Mouse (Mus musculus): ENCODE measurements around the gene Gm28035. TPM values are rescaled to one million over a fixed set of nuclear protein-coding genes. Genes with fewer than 3 reads are reported as not detected.
A peak's percentile ranks its signal among the peaks of the same experiment; 100 is the strongest.

Gene Gm28035
- total RNA-seq (2021): 10 to 100 TPM; 11.3 to 15.1 TPM
- long read RNA-seq, experiment 1, partial matches to known transcripts: 4 of 19 reads
- long read RNA-seq, experiment 1, other reads (novel, unspliced or antisense): 15 of 19 reads
- long read RNA-seq, experiment 2, partial matches to known transcripts: 0 of 10 reads
- long read RNA-seq, experiment 2, other reads (novel, unspliced or antisense): 10 of 10 reads

DNA sequence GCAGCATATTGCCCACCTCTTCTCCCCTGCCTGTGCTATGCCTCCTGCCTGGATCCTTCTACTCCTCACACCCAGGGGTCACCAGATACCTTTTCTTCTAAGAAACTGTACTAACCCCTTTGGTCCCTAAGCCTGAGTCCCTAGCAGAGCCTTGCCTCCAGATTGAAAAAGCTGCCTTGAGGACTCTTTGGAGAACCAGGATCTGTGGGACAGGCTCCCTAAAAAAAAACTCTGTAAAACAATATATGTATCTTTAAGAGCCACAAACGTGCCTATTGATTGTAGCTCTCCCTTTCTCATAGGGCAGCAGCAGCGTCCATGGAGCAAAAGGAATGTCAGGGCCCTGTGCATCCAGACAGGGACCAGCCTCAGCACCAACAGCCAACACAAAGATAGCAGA, at the start of gene Gm28035:
Gm28035 (plus strand) TSS at position 301 of the 400 bp plus-strand sequence.
- peak within 1 kb of the TSS; percentile 13; the same call in 1 of the 2 replicates for H3K4me3 ChIP-seq
- intact Hi-C loops (cut with DNase I): no loop called here

DNA sequence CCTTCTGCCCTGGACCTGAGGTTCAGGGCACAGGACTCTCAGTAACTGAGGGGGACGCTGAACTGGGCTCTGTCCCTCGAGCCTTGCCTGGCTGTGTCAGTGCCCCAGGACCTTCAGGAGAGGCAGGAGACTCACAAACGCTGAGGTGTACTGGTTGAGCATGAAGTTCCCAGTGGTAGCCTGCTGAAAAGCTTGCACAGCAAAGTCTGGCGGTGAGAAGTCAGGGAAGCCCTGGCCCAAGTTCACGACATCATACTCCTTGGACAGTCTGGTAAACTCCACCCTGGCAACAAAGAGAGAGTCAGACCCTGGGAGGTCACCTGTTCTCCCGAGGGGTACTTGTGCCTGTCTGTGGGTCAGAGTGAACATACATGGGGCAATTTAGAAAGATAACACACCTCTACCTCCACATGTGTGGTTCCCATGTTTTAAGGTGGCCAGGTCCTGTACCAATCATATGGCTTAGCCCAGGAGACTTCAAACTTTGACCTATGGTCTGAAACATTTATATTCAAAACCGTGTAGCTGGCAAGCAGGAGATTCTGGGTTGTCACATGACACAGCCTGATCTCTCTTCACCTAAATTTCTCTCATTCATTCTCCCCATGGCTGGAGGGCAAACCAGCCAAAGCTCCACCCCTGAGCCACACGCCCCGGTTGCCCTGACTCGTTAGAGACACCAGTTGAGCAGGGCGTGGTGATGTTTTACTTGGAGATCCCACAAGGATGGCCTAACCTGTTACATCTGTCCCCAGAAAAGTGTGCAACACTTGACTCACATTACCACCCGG, 48.4 kb upstream of the Gm28035 start:
- no peak for TF ChIP-seq CTCF (IDR thresholded peaks at IDR 0.05)
- no peak for DNase-seq (ENCODE audit: extremely low spot score in 1 of 2, low spot score in 2 of 2)
- no peak overlapping the region for H3K4me3 ChIP-seq
- intact Hi-C loops (cut with DNase I): no loop called here
- H3K27ac ChIP-seq: no peak overlapping the region

More for the DNA sequence above, at the start of gene Gm28035:
- DNase-seq (ENCODE audit: extremely low spot score in 1 of 2, low spot score in 2 of 2): no peak
- H3K27ac ChIP-seq: peak within 1 kb of the TSS; percentile 91; the same call in 1 of the 2 replicates
- no peak for TF ChIP-seq CTCF (IDR thresholded peaks at IDR 0.05)

DNA sequence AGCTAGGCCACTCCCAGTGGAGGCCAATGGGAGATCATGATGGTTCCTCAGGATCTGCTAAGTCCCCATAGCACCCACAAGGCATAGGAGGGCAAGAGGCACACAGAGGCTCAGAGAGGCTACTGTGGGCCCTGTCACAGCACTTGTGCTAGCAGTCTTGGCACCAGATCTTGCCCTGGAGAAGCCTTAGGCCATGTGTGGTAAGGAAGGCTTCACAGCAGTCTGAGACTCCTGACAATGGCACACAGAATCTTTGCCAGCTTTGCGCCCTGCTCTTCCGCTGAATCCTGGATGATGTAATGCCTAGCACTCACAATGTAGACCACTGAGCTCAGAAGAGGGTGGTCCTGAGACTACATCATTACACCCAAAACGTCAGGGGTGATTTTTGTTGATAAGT, 45.7 kb upstream of the Gm28035 start:
- Histone ChIP-seq H3K27ac (no peak overlapping the region), H3K4me3 (no peak overlapping the region)
- TF ChIP-seq CTCF (IDR thresholded peaks at IDR 0.05): no peak
- intact Hi-C loops (cut with DNase I): no loop called here
- no peak for DNase-seq (ENCODE audit: extremely low spot score in 1 of 2, low spot score in 2 of 2)

DNA sequence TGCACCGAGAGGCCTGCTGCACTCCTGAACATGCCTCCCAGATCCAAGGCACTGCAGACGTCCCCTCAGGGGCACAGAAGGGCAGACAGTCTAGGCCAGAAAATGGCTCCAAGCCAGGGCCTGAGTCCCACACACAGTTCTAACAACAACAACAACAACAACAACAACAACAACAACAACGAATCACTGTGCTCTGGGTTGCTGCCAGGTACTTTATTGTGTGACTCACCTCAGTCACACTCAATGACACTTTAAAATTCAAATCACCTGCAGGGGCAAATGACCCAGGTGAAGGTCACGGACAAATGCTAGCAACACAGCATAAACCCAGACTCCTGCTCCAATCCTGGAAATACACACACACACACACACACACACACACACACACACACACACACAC, 42.3 kb upstream of the Gm28035 start:
- no peak overlapping the region for H3K27ac ChIP-seq
- TF ChIP-seq CTCF (IDR thresholded peaks at IDR 0.05): no peak
- DNase-seq (ENCODE audit: extremely low spot score in 1 of 2, low spot score in 2 of 2): no peak
- no peak overlapping the region for H3K4me3 ChIP-seq
- intact Hi-C loops (cut with DNase I): no loop called here

DNA sequence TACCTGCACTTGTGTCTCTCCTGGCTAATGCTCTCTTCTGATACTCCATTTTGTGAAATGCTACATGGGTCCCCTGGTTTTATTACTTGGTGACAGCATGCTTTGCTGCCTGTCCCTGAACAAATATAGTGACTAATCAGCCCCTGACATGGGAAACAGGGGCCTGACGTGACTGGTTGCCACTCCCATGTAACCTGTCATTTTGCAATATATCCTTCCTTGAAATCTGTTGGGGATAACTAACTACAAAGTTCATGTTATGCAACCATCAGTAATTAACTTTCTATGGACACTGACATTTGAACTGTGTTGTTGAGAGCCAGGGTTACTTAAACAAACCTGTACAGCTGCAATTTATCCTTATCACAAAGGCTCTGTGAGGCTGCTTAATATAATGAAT, 40.4 kb upstream of the Gm28035 start:
- Histone ChIP-seq H3K4me3 (no peak overlapping the region), H3K27ac (no peak overlapping the region)
- DNase-seq (ENCODE audit: extremely low spot score in 1 of 2, low spot score in 2 of 2): no peak
- no peak for TF ChIP-seq CTCF (IDR thresholded peaks at IDR 0.05)
- intact Hi-C loops (cut with DNase I): no loop called here

DNA sequence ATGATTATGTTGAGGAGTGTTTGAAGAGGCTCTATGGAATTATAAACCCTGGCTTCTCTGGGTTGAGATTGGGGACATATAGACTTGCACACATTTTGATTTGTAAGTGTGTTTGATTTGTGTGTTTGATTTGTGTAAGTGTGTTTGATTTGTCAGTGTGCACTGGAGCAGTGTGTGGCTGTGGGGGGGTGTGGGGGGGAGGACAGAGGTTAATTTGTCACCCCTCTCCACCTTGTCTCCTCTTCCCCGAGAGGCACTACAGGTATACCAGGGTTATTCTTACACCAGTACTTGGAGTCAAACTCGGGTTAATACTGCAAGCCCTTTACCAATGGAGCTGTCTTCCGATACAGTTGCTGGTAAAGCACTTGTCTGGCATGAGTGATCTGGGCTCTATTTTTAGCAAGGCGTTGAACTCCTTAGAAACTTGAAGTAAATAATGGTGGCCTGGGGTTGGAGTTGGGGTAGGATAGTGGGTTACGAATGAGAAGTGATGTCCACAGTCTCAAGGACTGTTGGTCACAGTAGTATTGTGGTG, 39.9 kb upstream of the Gm28035 start:
- intact Hi-C loops (cut with DNase I): no loop called here
- Histone ChIP-seq H3K27ac (no peak overlapping the region), H3K4me3 (no peak overlapping the region)
- TF ChIP-seq CTCF (IDR thresholded peaks at IDR 0.05): no peak
- DNase-seq (ENCODE audit: extremely low spot score in 1 of 2, low spot score in 2 of 2): no peak

DNA sequence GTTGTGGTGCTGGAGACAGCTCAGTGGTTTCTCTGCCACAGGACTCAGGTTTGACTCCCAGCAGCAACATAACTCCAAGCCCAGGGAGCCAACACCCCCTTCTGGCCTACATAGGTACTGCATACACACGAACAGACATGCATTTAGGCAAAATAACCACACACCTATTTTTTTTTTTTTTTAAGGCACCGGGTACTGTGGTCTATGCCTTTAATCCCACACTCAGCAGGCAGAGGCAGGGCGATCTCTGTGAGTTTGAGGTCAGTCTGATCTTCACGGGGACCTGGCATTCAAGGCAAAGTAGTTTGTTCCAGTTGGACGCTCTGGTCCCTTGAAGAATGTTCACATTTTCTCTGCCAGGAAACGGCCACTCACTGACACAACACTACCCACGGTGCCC, 36.9 kb upstream of the Gm28035 start:
- no peak for DNase-seq (ENCODE audit: extremely low spot score in 1 of 2, low spot score in 2 of 2)
- intact Hi-C loops (cut with DNase I): no loop called here
- peak; percentile 40 for TF ChIP-seq CTCF (IDR thresholded peaks at IDR 0.05)
- Histone ChIP-seq H3K27ac (no peak overlapping the region), H3K4me3 (no peak overlapping the region)

DNA sequence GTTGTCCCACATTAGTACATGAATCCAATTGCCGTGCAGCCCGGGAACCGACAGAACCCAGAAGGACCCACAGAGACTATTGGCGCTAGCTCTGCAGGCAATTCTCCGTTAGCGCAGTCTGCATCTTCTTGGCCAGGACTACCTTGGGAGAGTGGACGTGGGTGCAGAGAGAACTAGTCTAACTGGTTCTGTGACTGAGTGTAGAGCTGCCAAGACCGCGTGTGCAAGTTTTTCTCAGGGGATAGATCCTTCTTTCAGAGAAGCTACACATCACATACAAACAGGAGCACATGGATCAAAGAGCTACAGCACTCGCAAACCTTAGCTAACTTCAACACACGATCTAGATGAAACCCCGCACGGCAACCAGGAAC, 35.1 kb upstream of the Gm28035 start:
- Histone ChIP-seq H3K4me3 (peak overlapping the region; percentile 78), H3K27ac (peak overlapping the region; percentile 55)
- TF ChIP-seq CTCF (IDR thresholded peaks at IDR 0.05): no peak
- intact Hi-C loops (cut with DNase I): loop anchor here (1.0 to 2.0 kb wide), 3 partner anchors 26 to 65 kb away; partner anchors contain the start of genes Lrrc8a and Spout1
- DNase-seq (ENCODE audit: extremely low spot score in 1 of 2, low spot score in 2 of 2): peak; percentile 18 to 31

DNA sequence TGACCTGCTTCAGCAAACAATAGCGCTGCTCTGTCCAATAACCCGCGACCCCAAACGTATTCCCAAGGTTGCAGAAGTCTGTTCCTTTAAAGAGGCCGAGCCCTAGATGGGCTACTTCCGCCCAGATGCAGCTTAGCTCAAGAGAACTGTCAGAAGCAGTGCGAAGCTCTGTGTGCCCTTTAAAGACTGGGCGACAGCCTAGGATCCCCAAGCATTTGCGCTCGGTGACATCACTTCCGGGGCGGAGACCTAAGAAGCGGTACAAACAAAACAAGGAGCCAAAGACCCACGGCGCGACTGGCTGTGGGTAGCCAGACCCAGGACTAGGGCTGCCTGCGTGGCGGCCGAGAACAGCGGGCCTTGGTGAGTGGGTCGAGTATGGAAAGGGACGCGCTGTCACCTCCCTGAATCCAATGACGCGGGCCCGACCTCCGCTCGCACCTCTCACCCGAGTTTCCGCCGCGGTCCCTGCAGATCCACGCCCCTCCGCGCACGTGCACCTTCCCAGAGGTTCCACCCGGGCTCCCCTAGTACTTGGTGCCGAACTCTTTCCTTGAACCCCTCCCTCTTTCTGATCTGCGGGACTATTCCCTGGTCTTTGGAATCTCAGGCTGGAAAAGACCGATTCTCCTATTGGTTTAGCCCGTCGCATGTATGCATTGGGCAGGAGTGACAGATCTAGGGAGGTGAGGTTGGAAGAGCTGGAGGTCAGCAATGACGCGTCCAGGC, 34.6 kb upstream of the Gm28035 start, which contains the start of gene Kyat1:
Kyat1 (minus strand) TSS at position 219 of the 729 bp plus-strand sequence.
- H3K27ac ChIP-seq: peak within 1 kb of the TSS; percentile 55
- peak within 1 kb of the TSS; percentile 78 for H3K4me3 ChIP-seq
- peak; percentile 88 to 90 for DNase-seq (ENCODE audit: extremely low spot score in 1 of 2, low spot score in 2 of 2)
- TF ChIP-seq CTCF (IDR thresholded peaks at IDR 0.05): no peak
- intact Hi-C loops (cut with DNase I): loop anchor here (1.0 to 2.0 kb wide), 3 partner anchors 27 to 65 kb away; partner anchors contain the start of genes Lrrc8a and Spout1

DNA sequence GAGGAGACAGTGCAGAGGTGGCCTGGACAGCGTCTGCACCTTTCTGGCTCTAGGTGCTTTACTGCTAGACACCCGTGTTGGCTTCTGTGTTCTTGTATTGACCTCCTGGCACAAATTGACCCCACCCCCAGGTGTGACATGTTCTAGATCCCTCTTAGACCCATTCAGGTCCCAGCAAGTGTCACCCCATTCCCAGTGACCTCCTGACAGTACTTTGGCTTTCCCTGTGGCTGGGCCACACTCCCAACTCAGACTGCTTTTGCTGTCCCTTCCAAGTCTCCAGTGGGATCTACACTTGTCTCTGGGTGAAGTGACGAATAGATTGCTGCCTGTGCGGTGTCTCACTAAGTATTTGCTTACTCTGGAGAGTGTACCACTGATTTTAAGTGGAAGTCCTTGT, 33.0 kb upstream of the Gm28035 start:
- DNase-seq (ENCODE audit: extremely low spot score in 1 of 2, low spot score in 2 of 2): no peak
- intact Hi-C loops (cut with DNase I): no loop called here
- Histone ChIP-seq H3K4me3 (no peak overlapping the region), H3K27ac (no peak overlapping the region)
- no peak for TF ChIP-seq CTCF (IDR thresholded peaks at IDR 0.05)

DNA sequence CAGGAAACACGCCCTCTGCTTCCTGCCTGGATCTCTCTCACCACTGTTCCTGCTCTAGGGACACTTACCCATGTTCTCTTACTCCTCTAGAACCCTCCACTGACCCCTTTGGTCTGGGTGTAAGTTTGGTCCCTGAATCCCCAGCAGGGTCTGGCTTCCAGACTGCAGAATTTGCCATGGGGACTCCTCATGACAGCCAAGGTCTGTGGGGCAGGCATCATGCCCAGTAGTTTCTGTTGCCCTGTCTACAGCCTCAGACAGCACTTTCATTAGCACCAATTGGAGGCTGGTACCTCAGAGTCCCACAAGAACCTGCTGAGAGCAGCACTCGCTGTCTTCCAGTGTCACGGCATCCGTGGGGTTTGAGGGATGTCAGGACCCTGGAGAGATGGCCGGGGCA, 32.5 kb upstream of the Gm28035 start:
- H3K4me3 ChIP-seq: no peak overlapping the region
- TF ChIP-seq CTCF (IDR thresholded peaks at IDR 0.05): no peak
- DNase-seq (ENCODE audit: extremely low spot score in 1 of 2, low spot score in 2 of 2): no peak
- intact Hi-C loops (cut with DNase I): no loop called here
- no peak overlapping the region for H3K27ac ChIP-seq
